Mouse (Mus musculus): Measurements from ENCODE around the gene Kcns3. TPM values are rescaled to one million over a fixed set of nuclear protein-coding genes. Genes with fewer than 3 reads are reported as not detected.
"Not testable (repeated sequence)": the region's sequence is repeated elsewhere in the genome, so short reads cannot be mapped to it uniquely, and the experiment has no call there.

Gene Kcns3
- polyA plus RNA-seq, 1 experiment from 2014 or later, result not detected

GRCm38 (mm10) chr12:11071079-11071478 lies 79.8 kb downstream of the Kcns3 start:
- CTCF ChIA-PET, result no interaction called here
- TF ChIP-seq CTCF (IDR thresholded peaks at IDR 0.05), result no peak
- POLR2A ChIA-PET, result no interaction called here
- ATAC-seq (no peak), DNase-seq (ENCODE audit: low read depth, low spot score) (no peak)
- peaks cover 4% of the 10 kb centered on the region for H3K27me3 ChIP-seq
- in situ Hi-C loops (cut with MboI; ENCODE audit: low pct_unique_long_range_greater_than_20kb), result no loop called here

GRCm38 (mm10) chr12:11066865-11067264 lies 84.0 kb downstream of the Kcns3 start:
- no peak for TF ChIP-seq CTCF (IDR thresholded peaks at IDR 0.05)
- no peaks in the 10 kb centered on the region for H3K27me3 ChIP-seq
- ATAC-seq, result no peak
- ChIA-PET CTCF (interaction anchor here (1.1 kb wide), 1 partner anchor 12 kb away, joined by 3 read pairs; no protein-coding TSS in a partner anchor), POLR2A (no interaction called here)
- in situ Hi-C loops (cut with MboI; ENCODE audit: low pct_unique_long_range_greater_than_20kb), result no loop called here
- no peak for DNase-seq (ENCODE audit: low read depth, low spot score)

GRCm38 (mm10) chr12:11052676-11053075 lies 98.2 kb downstream of the Kcns3 start:
- H3K27me3 ChIP-seq; DNase-seq (ENCODE audit: low read depth, low spot score); ATAC-seq; POLR2A ChIA-PET; CTCF ChIA-PET; in situ Hi-C loops (cut with MboI; ENCODE audit: low pct_unique_long_range_greater_than_20kb): not testable (repeated sequence)

- no peak for TF ChIP-seq CTCF (IDR thresholded peaks at IDR 0.05)
- no peaks in the 10 kb centered on the region for H3K27me3 ChIP-seq
- POLR2A ChIA-PET, result no interaction called here
- in situ Hi-C loops (cut with MboI; ENCODE audit: low pct_unique_long_range_greater_than_20kb), result no loop called here
- DNase-seq (ENCODE audit: low read depth, low spot score), result no peak
- CTCF ChIA-PET, result no interaction called here
- no peak for ATAC-seq
Observed at GRCm38 (mm10) chr12:11041821-11042220, 109.0 kb downstream of the Kcns3 start.

Other genes starting within 250 kb of the Kcns3 start
- not detected for gene Msgn1, start 57.9 kb upstream of the Kcns3 start, polyA plus RNA-seq (2021)
- 4.4 TPM for gene Gen1, start 114.7 kb upstream of the Kcns3 start, polyA plus RNA-seq (2021)
- gene Smc6, start 114.8 kb upstream of the Kcns3 start, polyA plus RNA-seq (2021), result 59.8 TPM